Mouse (Mus musculus): Measurements from ENCODE around the gene B3gnt2. TPM values are rescaled to one million over a fixed set of nuclear protein-coding genes. Genes with fewer than 3 reads are reported as not detected.

The B3gnt2 gene
- total and polyA plus RNA-seq, 3 experiments = 36.8 to 66.4 TPM; not detected in 1

DNA sequence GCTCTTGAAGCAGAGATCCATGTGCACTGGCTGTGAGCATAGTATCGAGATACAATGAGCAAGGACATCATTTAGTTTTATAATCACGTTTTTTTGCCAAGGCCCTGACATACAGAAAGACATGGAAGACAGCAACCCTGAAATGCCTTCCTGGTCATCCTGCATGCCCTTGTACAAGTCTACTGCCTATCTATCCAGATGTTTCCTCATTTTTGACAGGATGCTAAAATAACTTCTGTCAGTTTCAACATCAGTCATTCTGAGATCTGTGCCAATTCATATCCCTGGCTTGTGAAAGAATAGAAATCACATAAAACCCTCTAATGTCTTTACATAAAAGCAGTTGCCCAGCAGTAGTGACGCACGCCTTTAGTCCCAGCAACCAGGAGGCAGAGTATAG lies 36.4 kb upstream of the B3gnt2 start:
- peaks cover 0 to 4% of the 10 kb centered on the region in 2 experiments; a peak in 1 of 4 replicates for H3K4me1 ChIP-seq (ENCODE audit: control insufficient read depth in 1 of 2, insufficient read depth in 2 of 2, low read length in 2 of 2)
- no peak for DNase-seq (ENCODE audit: low read depth, low spot score)
- no peak overlapping the region for H3K27ac ChIP-seq (ENCODE audit: control insufficient read depth, low read depth, low read length)
- H3K27me3 ChIP-seq (ENCODE audit: control insufficient read depth in 1 of 2, insufficient read depth in 2 of 2, low read length in 2 of 2) = no peaks in the 10 kb centered on the region
- no peaks in the 10 kb centered on the region for H3K9me3 ChIP-seq (replicated peaks; ENCODE audit: insufficient read depth, low read length)
- H3K79me2 ChIP-seq (ENCODE audit: control insufficient read depth, insufficient read depth, low read length, poor library complexity) = no peaks in the 10 kb centered on the region
- no peak overlapping the region for H3K9ac ChIP-seq (ENCODE audit: control insufficient read depth, low read depth, low read length, poor library complexity, severe bottlenecking)
- TF ChIP-seq JUND (IDR thresholded peaks at IDR 0.05; ENCODE audit: low read depth, low read length) (no peak), ELF1 (IDR thresholded peaks at IDR 0.05; ENCODE audit: low read depth, low read length) (no peak)
- H3K36me3 ChIP-seq (ENCODE audit: control insufficient read depth in 1 of 2, insufficient read depth in 2 of 2, low read length in 2 of 2) = peaks cover 0 to 3% of the 10 kb centered on the region in 2 experiments; a peak in 1 of 4 replicates
- no peak overlapping the region for H3K4me3 ChIP-seq (ENCODE audit: control insufficient read depth in 1 of 2, insufficient read depth in 1 of 2, low read depth in 2 of 2, low read length in 2 of 2)

DNA sequence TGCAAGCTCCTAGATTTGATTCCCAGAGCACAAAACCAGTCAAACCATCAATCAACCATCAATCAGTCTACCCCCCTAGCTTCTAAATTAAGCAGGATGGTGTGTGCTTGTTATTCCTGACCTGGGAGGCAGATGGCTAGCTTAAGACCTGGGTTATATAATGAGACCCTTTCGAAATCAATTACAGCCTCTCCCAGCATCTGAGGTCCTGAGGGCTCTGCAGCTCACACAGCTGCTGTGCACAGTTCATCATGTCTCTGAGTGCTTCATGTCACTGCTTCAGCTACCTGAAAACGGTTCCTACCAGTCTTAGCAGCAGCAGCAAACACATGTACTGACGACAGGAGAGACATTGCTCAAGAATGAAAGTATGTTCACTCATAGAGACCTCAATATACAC lies 32.3 kb upstream of the B3gnt2 start:
- H3K27ac ChIP-seq (ENCODE audit: control insufficient read depth, low read depth, low read length) = no peak overlapping the region

DNA sequence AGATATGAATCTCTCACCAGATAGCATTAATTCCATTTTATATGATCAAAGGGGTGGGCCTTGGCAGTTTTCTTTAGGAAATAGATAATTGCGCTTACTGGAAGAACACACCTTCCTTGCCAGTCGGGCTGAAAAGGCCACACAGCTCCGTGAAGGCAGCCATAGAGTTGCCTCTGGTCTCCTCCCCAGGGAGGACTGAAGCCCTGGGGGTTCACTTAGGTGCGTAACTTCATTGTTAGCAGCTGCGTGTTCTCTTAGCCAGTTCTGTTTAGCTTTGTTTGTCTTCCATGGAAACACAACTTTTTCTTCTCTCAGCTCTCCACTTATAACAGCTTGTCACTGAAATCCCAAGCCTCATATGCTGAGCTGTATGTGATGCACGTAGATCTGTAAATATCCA lies 31.7 kb upstream of the B3gnt2 start:
- no peaks in the 10 kb centered on the region for H3K9me3 ChIP-seq (replicated peaks; ENCODE audit: insufficient read depth, low read length)
- H3K79me2 ChIP-seq (ENCODE audit: control insufficient read depth, insufficient read depth, low read length, poor library complexity) = no peaks in the 10 kb centered on the region
- no peak for DNase-seq (ENCODE audit: low read depth, low spot score)
- no peaks in the 10 kb centered on the region for H3K4me1 ChIP-seq (ENCODE audit: control insufficient read depth in 1 of 2, insufficient read depth in 2 of 2, low read length in 2 of 2)
- H3K9ac ChIP-seq (ENCODE audit: control insufficient read depth, low read depth, low read length, poor library complexity, severe bottlenecking) = no peak overlapping the region
- H3K4me3 ChIP-seq (ENCODE audit: control insufficient read depth in 1 of 2, insufficient read depth in 1 of 2, low read depth in 2 of 2, low read length in 2 of 2) = no peak overlapping the region
- TF ChIP-seq CHD1 (IDR thresholded peaks at IDR 0.05; ENCODE audit: low read depth, low read length) (no peak), EP300 (IDR thresholded peaks at IDR 0.05; ENCODE audit: low read depth in 1 of 2, low read length in 2 of 2) (no peak), TCF12 (IDR thresholded peaks at IDR 0.05; ENCODE audit: low read depth, low read length) (no peak), HCFC1 (IDR thresholded peaks at IDR 0.05; ENCODE audit: low read depth, low read length) (no peak), NELFE (IDR thresholded peaks at IDR 0.05; ENCODE audit: low read depth, low read length) (no peak)
- no peaks in the 10 kb centered on the region for H3K27me3 ChIP-seq (ENCODE audit: control insufficient read depth in 1 of 2, insufficient read depth in 2 of 2, low read length in 2 of 2)
- no peaks in the 10 kb centered on the region for H3K36me3 ChIP-seq (ENCODE audit: control insufficient read depth in 1 of 2, insufficient read depth in 2 of 2, low read length in 2 of 2)
- no peak overlapping the region for H3K27ac ChIP-seq (ENCODE audit: control insufficient read depth, low read depth, low read length)

More for the DNA sequence above, 32.3 kb upstream of the B3gnt2 start:
- no peak for DNase-seq (ENCODE audit: low read depth, low spot score)
- Histone ChIP-seq H3K9ac (ENCODE audit: control insufficient read depth, low read depth, low read length, poor library complexity, severe bottlenecking) (no peak overlapping the region), H3K79me2 (ENCODE audit: control insufficient read depth, insufficient read depth, low read length, poor library complexity) (no peaks in the 10 kb centered on the region), H3K36me3 (ENCODE audit: control insufficient read depth in 1 of 2, insufficient read depth in 2 of 2, low read length in 2 of 2) (no peaks in the 10 kb centered on the region), H3K9me3 (replicated peaks; ENCODE audit: insufficient read depth, low read length) (no peaks in the 10 kb centered on the region), H3K4me3 (ENCODE audit: control insufficient read depth in 1 of 2, insufficient read depth in 1 of 2, low read depth in 2 of 2, low read length in 2 of 2) (no peak overlapping the region), H3K4me1 (ENCODE audit: control insufficient read depth in 1 of 2, insufficient read depth in 2 of 2, low read length in 2 of 2) (no peaks in the 10 kb centered on the region), H3K27me3 (ENCODE audit: control insufficient read depth in 1 of 2, insufficient read depth in 2 of 2, low read length in 2 of 2) (no peaks in the 10 kb centered on the region)
- no peak for TF ChIP-seq GATA1 (IDR thresholded peaks at IDR 0.05; ENCODE audit: low read depth, low read length)
- no peak for TF ChIP-seq POLR2AphosphoS5 (IDR thresholded peaks at IDR 0.05; ENCODE audit: borderline replicate concordance, low read depth, low read length)
- no peak for TF ChIP-seq SIN3A (IDR thresholded peaks at IDR 0.05; ENCODE audit: low read length)
- no peak for TF ChIP-seq NELFE (IDR thresholded peaks at IDR 0.05; ENCODE audit: low read depth, low read length)
- TF ChIP-seq TCF12 (IDR thresholded peaks at IDR 0.05; ENCODE audit: low read depth, low read length) = no peak
- TF ChIP-seq CHD1 (IDR thresholded peaks at IDR 0.05; ENCODE audit: low read depth, low read length) = no peak
- no peak for TF ChIP-seq ZMIZ1 (IDR thresholded peaks at IDR 0.05; ENCODE audit: low read depth, low read length)
- TF ChIP-seq NRF1 (IDR thresholded peaks at IDR 0.05; ENCODE audit: insufficient read depth, low read depth, low read length, poor library complexity, severe bottlenecking) = no peak
- TF ChIP-seq JUND (IDR thresholded peaks at IDR 0.05; ENCODE audit: low read depth, low read length) = no peak
- no peak for TF ChIP-seq TAL1 (IDR thresholded peaks at IDR 0.05; ENCODE audit: low read length)
- TF ChIP-seq GABPA (IDR thresholded peaks at IDR 0.05; ENCODE audit: low read depth, low read length) = no peak
- TF ChIP-seq CHD2 (IDR thresholded peaks at IDR 0.05; ENCODE audit: low read length) = no peak
- no peak for TF ChIP-seq MAX (IDR thresholded peaks at IDR 0.05; ENCODE audit: low read length)
- no peak for TF ChIP-seq USF2 (IDR thresholded peaks at IDR 0.05; ENCODE audit: borderline replicate concordance in 1 of 2, insufficient read depth in 1 of 2, low read depth in 1 of 2, low read length in 2 of 2)
- no peak for TF ChIP-seq KAT2A (conservative IDR thresholded peaks at IDR 0.05; ENCODE audit: low read depth, low read length)
